Mouse (Mus musculus) kidney, postnatal 10 days (tissue): ENCODE results near the gene BC051665.
A peak's percentile ranks its signal among the peaks of the same experiment; 100 is the strongest.

ENCODE experiments used
- DNase-seq: peaks from one replicate; pipeline ENCODE4 v3.0.0; 2021; ENCODE audit warnings: mixed read lengths

Gene BC051665

GRCm38 (mm10) chr13:60742611-60743010, 43.6 kb downstream of the BC051665 start:
- no peak for DNase-seq

GRCm38 (mm10) chr13:60740248-60740647, 45.9 kb downstream of the BC051665 start:
- DNase-seq = no peak

DNA sequence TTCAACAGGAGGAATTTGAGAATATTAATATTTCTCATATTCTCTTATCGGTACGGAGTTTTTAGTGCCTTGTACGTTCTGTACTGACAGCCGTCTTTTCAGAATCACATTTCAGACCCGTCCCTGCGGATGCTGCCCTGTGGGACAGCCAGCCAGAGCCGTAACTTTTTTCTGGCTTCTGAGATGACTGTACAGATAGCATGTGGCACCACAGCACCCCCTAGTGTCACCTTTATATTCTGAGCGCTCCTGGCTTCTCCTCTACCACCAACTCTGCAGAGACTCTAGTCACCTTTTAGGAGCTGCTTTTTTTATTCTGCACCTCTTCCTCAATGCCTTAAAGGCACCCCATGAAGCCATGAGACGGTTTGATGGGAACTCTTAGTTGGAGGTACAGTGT, 47.7 kb downstream of the BC051665 start:
- DNase-seq = peak; percentile 89

- peak; percentile 96 for DNase-seq
Measured at GRCm38 (mm10) chr13:60737632-60738324, 48.4 kb downstream of the BC051665 start.

DNA sequence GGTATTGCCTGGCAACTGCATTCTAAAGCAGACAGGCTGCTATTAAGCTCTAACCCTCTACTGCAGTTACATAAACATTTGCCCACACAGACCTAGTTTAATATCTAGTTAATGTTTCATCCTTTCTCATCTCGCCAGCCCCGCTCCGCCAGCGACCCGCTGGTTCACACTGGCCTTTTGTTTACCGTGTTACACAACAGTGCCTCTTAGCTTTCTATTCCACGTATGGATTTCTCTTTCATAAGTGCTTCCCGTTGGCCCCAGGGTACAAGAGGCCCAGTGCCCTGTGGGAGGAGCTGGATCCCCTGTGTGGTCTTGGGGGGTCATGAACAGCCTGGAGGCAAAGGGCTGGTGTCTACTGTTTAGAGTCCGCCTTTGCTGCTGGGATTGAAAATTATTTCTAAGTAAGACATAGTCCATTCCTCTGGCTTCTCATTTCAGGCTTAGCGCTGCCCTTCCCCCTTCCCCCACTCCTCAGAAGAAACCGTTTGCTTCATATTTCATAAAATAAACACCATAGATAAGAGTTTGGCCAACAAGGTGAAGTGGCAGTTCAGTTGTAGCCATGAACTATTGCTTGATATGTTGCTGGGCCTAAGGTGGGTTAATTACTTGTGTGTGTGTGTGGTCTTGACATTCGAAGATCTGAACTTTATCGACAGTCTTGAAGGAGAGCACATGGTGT, 49.6 kb downstream of the BC051665 start:
- DNase-seq = peak; percentile 78

GRCm38 (mm10) chr13:60735306-60735705, 50.9 kb downstream of the BC051665 start:
- no peak for DNase-seq
